Mouse (Mus musculus) layer of hippocampus, postnatal 14 days (tissue): ENCODE data around the gene Trabd2b. TPM values are rescaled to one million over a fixed set of nuclear protein-coding genes. Genes with fewer than 3 reads are reported as not detected.
A peak's percentile ranks its signal among the peaks of the same experiment; 100 is the strongest.

Source experiments
- DNase-seq, 2 experiments: peaks; one replicate each; pipeline ENCODE4 v3.0.0; 2021 to 2022; ENCODE audit warnings: low spot score in 2 of 2, mixed read lengths in 1 of 2
- total RNA-seq, 2 experiments: library from RNA; stranded (reverse); gene quantifications; 2 replicates each; pipeline ENCODE4 v1.2.3; 2021

The Trabd2b gene
- total RNA-seq, 2 experiments from 2014 or later: 1.1 TPM

GRCm38 (mm10) chr4:114595188-114595701 is 188.7 kb downstream of the Trabd2b start:
- no peak for DNase-seq

- DNase-seq: no peak
Observed at GRCm38 (mm10) chr4:114599121-114599520, 192.6 kb downstream of the Trabd2b start.

GRCm38 (mm10) chr4:114601201-114602009 is 194.9 kb downstream of the Trabd2b start:
- no peak for DNase-seq

GRCm38 (mm10) chr4:114605670-114606069 is 199.1 kb downstream of the Trabd2b start:
- no peak for DNase-seq

GRCm38 (mm10) chr4:114607873-114608272 is 201.3 kb downstream of the Trabd2b start:
- DNase-seq: no peak

- DNase-seq: no peak
Observed at GRCm38 (mm10) chr4:114609297-114609696, 202.8 kb downstream of the Trabd2b start.

- peak; percentile 40 to 44 for DNase-seq
Observed at GRCm38 (mm10) chr4:114611166-114611929, 204.8 kb downstream of the Trabd2b start.

GRCm38 (mm10) chr4:114612032-114612431 is 205.5 kb downstream of the Trabd2b start:
- DNase-seq: no peak

GRCm38 (mm10) chr4:114612827-114613226 is 206.3 kb downstream of the Trabd2b start:
- no peak for DNase-seq

GRCm38 (mm10) chr4:114614086-114614485 is 207.6 kb downstream of the Trabd2b start:
- DNase-seq: no peak

- DNase-seq: no peak
Observed at GRCm38 (mm10) chr4:114615765-114616164, 209.2 kb downstream of the Trabd2b start.

- no peak for DNase-seq
Observed at GRCm38 (mm10) chr4:114622929-114623328, 216.4 kb downstream of the Trabd2b start.

- DNase-seq: no peak
Observed at GRCm38 (mm10) chr4:114624114-114624910, 217.8 kb downstream of the Trabd2b start.

GRCm38 (mm10) chr4:114625357-114625756 is 218.8 kb downstream of the Trabd2b start:
- no peak for DNase-seq

- no peak for DNase-seq
Observed at GRCm38 (mm10) chr4:114625920-114626319, 219.4 kb downstream of the Trabd2b start.

GRCm38 (mm10) chr4:114627674-114628293 is 221.3 kb downstream of the Trabd2b start:
- DNase-seq: no peak

GRCm38 (mm10) chr4:114635889-114636288 is 229.4 kb downstream of the Trabd2b start:
- DNase-seq: peak; percentile 69 to 75

GRCm38 (mm10) chr4:114636324-114636723 is 229.8 kb downstream of the Trabd2b start:
- peak in 1 of 2 experiments; percentile 43 for DNase-seq

- no peak for DNase-seq
Observed at GRCm38 (mm10) chr4:114637120-114637519, 230.6 kb downstream of the Trabd2b start.

- DNase-seq: no peak
Observed at GRCm38 (mm10) chr4:114642469-114642868, 235.9 kb downstream of the Trabd2b start.
